Mouse (Mus musculus) brain, embryonic 18.5 days (tissue): ENCODE data around the gene Rspo3.

Source experiments
- DNase-seq: peaks from one replicate; pipeline ENCODE4 v3.0.0-alpha.2; 2012; ENCODE audit warnings: low read depth, low spot score

Rspo3 gene

DNA sequence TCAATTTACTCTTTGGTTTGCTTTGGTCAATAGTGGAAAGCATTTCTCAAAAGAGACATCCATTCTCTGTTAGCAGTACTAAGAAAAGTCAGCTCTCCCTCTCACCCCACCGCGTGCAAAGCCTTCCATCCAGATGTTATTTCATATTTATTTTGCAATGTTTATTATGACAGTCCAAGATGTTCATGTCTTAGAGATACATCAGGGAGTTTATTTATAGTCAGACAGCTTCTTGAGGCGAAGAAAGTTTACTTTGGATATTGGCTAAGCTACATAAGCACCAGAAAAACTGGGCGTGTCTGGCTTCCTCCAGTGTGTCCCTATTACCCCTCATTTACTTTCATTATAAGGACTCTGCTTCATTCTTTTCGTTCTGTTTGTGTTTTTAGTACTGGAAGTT, 94.4 kb downstream of the Rspo3 start:
- DNase-seq = no peak

DNA sequence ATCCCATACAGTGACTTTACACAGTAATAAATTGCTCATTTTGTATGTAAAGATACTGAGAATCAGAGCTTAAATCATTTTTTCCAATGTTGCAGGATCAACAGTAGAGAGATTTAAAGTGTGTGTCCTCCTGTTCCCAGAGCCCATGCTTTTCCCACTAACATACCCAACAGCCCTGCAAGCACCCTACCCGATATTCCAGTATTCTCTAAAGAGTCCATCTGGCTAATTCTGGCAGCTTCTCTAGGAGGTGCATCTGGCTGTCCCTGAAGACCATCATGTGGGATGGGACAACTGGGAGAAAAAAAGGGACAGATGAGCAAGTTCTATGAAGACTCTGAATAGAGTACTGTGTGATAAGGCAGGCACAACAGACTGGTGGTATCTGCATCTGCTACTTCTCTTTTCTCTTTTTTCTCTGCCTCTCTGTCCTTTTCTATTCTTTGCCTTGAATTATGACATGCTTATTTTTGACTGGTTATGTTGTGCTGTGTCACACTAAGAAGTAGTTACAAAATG, 102.7 kb downstream of the Rspo3 start:
- no peak for DNase-seq

DNA sequence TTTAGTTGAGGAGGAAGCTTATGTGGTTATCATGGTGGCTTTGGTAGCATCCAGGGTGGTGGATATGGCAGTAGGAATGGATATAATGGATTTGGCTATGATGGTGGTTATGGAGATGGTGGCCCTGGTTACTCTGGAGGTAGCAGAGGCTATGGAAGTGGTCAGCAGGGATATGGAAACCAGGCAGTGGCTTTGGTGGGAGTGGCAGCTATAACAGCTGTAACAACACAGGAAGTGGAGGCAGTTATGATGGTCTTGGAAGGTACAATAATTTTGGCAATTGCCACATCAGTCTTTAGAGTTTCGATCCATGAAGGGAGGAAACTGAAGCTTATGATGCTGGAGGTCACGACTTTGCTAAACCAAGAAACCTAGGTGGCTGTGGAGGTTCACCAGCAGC, 109.0 kb downstream of the Rspo3 start:
- DNase-seq = no peak

DNA sequence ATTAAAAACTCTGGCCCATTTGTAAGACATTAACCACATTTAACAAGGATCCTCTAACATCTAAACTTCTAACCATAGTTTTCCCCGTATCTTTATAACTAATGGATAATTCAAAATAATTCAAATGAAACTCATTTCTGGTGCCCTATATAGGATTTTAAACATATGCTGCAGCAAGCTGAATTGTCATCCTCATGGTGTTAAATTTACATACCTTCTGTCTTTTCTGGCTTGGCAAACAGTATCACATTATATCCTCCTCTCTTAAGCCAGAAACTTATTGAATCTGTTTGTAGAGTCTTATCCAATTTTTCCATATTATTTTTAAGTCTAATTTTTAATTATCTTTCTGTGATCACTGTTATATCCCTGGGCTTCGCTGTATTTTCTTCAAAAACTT, 111.1 kb downstream of the Rspo3 start:
- no peak for DNase-seq

DNA sequence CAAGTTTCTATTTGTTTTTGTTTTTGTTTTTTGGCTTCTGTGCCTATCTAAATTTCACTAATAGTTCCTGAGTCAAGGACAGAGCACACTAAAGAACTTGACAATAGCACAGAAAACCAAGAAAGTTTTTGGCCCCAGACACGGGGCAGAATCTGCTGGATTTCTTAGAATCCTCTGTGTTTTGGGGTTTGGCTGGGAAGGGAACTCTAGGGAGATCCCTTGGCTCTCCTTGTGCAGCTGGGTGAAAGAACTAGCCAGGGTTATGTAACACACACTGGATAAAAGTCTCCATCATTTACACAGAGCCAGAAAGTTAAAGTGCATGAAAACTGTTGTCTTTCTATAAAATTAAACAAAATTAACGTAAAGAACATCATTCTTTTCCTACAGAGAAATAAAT, 121.3 kb downstream of the Rspo3 start:
- no peak for DNase-seq

DNA sequence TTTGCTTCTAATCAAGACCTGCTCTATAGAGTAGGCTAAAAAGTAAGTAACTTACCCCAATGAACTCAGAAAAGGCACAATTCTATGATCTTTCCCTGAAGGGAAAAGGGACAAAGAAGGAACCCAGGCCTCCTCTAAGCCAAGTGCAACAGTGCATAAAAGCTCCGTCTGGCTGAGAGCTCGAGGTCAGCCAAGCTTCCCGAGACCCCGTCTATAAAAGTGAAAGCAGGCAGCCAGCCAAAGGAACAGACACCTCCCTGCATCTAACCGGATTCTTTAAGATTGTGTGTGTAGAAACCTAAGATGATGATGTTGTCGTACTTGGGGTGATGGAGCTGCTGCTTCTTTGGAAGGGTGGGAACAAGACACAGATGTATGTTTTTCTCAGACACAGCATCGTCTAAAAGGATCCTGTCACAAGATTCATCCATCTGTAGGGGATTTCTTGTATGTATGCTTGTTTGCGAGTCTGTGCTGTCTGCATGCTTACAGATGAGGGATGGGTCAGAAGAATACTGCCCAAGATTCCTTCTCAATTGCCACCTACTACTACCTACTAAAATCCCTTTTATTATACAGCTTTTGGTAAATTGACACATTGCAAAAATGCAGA, 132.9 kb downstream of the Rspo3 start:
- no peak for DNase-seq
